22 mouse cellular contexts compared by ENCODE assay signal in the genomic region with DNA sequence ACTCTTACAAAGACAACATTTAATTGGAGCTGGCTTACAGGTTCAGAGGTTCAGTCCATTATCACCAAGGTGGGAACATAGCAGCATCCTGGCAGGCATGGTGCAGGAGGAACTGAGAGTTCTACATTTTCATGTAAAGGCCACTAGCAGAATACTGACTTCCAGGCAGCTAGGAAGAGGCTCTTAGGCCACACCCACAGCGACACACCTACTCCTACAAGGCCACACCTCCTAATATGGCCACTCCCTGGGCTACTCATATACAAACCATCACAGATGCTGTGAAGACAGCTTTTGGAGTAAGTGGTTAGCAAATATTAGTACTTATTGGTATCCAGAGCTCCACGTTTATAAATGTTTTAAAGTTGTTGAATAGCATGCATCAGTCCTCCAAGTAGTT. TPM values are rescaled to one million over a fixed set of nuclear protein-coding genes. Genes with fewer than 3 reads are reported as not detected.
DNase-seq lines count a peak whose midpoint lies in the region; ATAC-seq lines count a peak whose summit lies in the region.
"Had no signal": no experiment of that assay in that cellular context is flagged by ENCODE, and none has a peak within 500 bp of the region (broad histone marks: within the 10 kb centered on the region; RNA-seq: fewer than 3 reads in every experiment).

No protein-coding gene starts in this region.

- H3K27me3 ChIP-seq in liver, embryonic 13.5 days, result no peaks in the 10 kb centered on the region
- no peaks in the 10 kb centered on the region for H3K27me3 ChIP-seq in forebrain, embryonic 13.5 days
- H3K27me3 ChIP-seq: heart, embryonic 15.5 days; hindbrain, embryonic 15.5 days; limb, embryonic 15.5 days; lung, embryonic 15.5 days had no signal

- no peak overlapping the region for H3K27ac ChIP-seq in liver, embryonic 13.5 days
- no peak overlapping the region for H3K27ac ChIP-seq in forebrain, embryonic 13.5 days
- H3K27ac ChIP-seq: embryonic facial prominence, embryonic 10.5 days; heart, adult 2 months; heart, embryonic 15.5 days; hindbrain, embryonic 15.5 days; layer of hippocampus, adult 2 months; limb, embryonic 15.5 days; lung, embryonic 15.5 days had no signal

- WGBS in liver, embryonic 13.5 days (ENCODE audit: insufficient replicate concordance), result 54% methylated on average over 2 of the region's 2 CpGs
- 91% methylated on average over 2 of the region's 2 CpGs for WGBS in forebrain, embryonic 13.5 days

- no peak overlapping the region for H3K4me2 ChIP-seq in liver, embryonic 13.5 days
- no peak overlapping the region for H3K4me2 ChIP-seq in forebrain, embryonic 13.5 days
- H3K4me2 ChIP-seq: heart, embryonic 15.5 days; hindbrain, embryonic 15.5 days; limb, embryonic 15.5 days; lung, embryonic 15.5 days had no signal

- no peak overlapping the region for H3K9ac ChIP-seq in liver, embryonic 13.5 days
- no peak overlapping the region for H3K9ac ChIP-seq in forebrain, embryonic 13.5 days
- H3K9ac ChIP-seq: heart, embryonic 15.5 days; hindbrain, embryonic 15.5 days; limb, embryonic 15.5 days; lung, embryonic 15.5 days had no signal

- no peak overlapping the region for H3K4me3 ChIP-seq in liver, embryonic 13.5 days (replicated peaks)
- no peak overlapping the region for H3K4me3 ChIP-seq in forebrain, embryonic 13.5 days
- H3K4me3 ChIP-seq: embryonic facial prominence, embryonic 10.5 days; heart, adult 2 months; heart, embryonic 15.5 days; hindbrain, embryonic 15.5 days; layer of hippocampus, adult 2 months; limb, embryonic 15.5 days; lung, embryonic 15.5 days had no signal

- peak; percentile 39 for DNase-seq in 3T3-L1 (ENCODE audit: low read depth, low spot score)
- peak; percentile 46 for DNase-seq in 416B (ENCODE audit: low read depth)
- DNase-seq in R1 (ENCODE audit: low read depth, low spot score), result peak; percentile 63
- peak; percentile 33 for DNase-seq in liver, embryonic 13.5 days
- DNase-seq in frontal cortex, postnatal 10 days (ENCODE audit: low spot score in 2 of 2), result no peak
- no peak for DNase-seq in cerebellum, adult 8-10 months
- DNase-seq: adrenal gland, adult 8-10 months; cerebellum, adult 18-20 months; gastrocnemius, postnatal 14 days; heart, adult 2 months; heart, postnatal 4 days; lung, postnatal 4 days; right cerebral cortex, postnatal 4 days; thymus, postnatal 25 days had no signal

- peaks cover 80% of the 10 kb centered on the region for H3K4me1 ChIP-seq in liver, embryonic 13.5 days (replicated peaks)
- H3K4me1 ChIP-seq in forebrain, embryonic 13.5 days, result peaks cover 17% of the 10 kb centered on the region

- ATAC-seq in liver, embryonic 13.5 days (ENCODE audit: low read depth), result no peak
- ATAC-seq in forebrain, embryonic 13.5 days, result no peak
- ATAC-seq: intestine, postnatal 0 days had no signal

- peaks cover 30% of the 10 kb centered on the region for H3K36me3 ChIP-seq in liver, embryonic 13.5 days
- H3K36me3 ChIP-seq in forebrain, embryonic 13.5 days (ENCODE audit: poor library complexity, severe bottlenecking), result no peaks in the 10 kb centered on the region
- H3K36me3 ChIP-seq: heart, embryonic 15.5 days; hindbrain, embryonic 15.5 days; limb, embryonic 15.5 days; lung, embryonic 15.5 days had no signal

- no peaks in the 10 kb centered on the region for H3K9me3 ChIP-seq in liver, embryonic 13.5 days (replicated peaks)
- no peaks in the 10 kb centered on the region for H3K9me3 ChIP-seq in forebrain, embryonic 13.5 days (replicated peaks)
- H3K9me3 ChIP-seq: embryonic facial prominence, embryonic 10.5 days; heart, embryonic 15.5 days; hindbrain, embryonic 15.5 days; limb, embryonic 15.5 days; lung, embryonic 15.5 days had no signal

RNA-seq across cellular contexts. Expression of a gene that starts 3.7 kb away (rescaled TPM):
- 75.0 and 78.7 TPM in 2 replicates for polyA plus RNA-seq in liver, embryonic 13.5 days (2015; fragmentation: Nextera tagmentation; extraction: Ambion mirVana)
- polyA plus RNA-seq in forebrain, embryonic 13.5 days (2015; fragmentation: Nextera tagmentation; extraction: Ambion mirVana), result 79.4 and 83.0 TPM in 2 replicates

RNA-seq across cellular contexts. Expression of a gene that starts 19.9 kb away (rescaled TPM):
- not detected in 2 replicates for polyA plus RNA-seq in liver, embryonic 13.5 days (2015; fragmentation: Nextera tagmentation; extraction: Ambion mirVana)
- 3.4 and 4.1 TPM in 2 replicates for polyA plus RNA-seq in forebrain, embryonic 13.5 days (2015; fragmentation: Nextera tagmentation; extraction: Ambion mirVana)

Comparison
In these comparisons a context has a peak if more than half of its experiments do, and no peak if none do; other contexts are left out.
1. DNase-seq: peak in 3T3-L1 (single experiment), 416B (single experiment), R1 (single experiment) and liver, embryonic 13.5 days (single experiment); none in frontal cortex, postnatal 10 days (0 of 2) and cerebellum, adult 8-10 months (single experiment).